Mouse (Mus musculus) testis, adult 2 months (tissue): ENCODE measurements around the gene Rab2b.

Source experiments
- CTCF ChIP-seq: fragments of 200-500 bp; IDR thresholded peaks from 2 replicates; pipeline ENCODE4 v1.5.1; 2012; ENCODE audit warnings: low read depth, mild to moderate bottlenecking, inconsistent platforms, low read length, moderate library complexity; ENCODE audit not compliant: control insufficient read depth, insufficient read depth, insufficient replicate concordance
- POLR2A ChIP-seq: fragments of 200-500 bp; IDR thresholded peaks from 2 replicates; pipeline ENCODE4 v1.6.1; 2012; ENCODE audit warnings: low read depth, mild to moderate bottlenecking, inconsistent platforms, low read length, moderate library complexity; ENCODE audit not compliant: control insufficient read depth

GRCm38 (mm10) chr14:52327910-52328812, 48.8 kb upstream of the Rab2b start, which contains the start of gene Sall2:
- TF ChIP-seq CTCF (no peak), POLR2A (no peak)
